Mouse (Mus musculus): Measurements from ENCODE around the gene Gabpb2.
A peak's percentile ranks its signal among the peaks of the same experiment; 100 is the strongest.
"Not testable (repeated sequence)": the region's sequence is repeated elsewhere in the genome, so short reads cannot be mapped to it uniquely, and the experiment has no call there.

Gene Gabpb2

DNA sequence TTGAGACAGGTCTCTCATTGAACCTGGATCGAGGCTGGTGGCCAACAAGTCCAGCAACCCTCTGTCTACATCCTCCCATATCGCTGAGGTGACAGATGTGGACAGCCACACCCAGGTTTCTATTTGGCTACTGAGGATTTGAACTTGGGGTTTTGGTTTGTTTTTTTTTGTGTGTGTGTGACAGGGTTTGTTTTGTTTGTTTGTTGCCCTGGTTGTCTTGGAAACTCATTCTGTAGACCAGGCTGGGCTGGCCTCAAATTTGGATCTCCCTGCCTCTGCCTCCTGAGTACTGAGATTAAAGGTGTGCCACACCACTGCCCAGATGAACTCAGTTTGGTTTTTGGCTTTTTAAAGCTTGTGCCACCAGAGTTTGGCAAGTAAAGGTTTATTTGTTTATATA lies 5.3 kb upstream of the Gabpb2 start:
- Histone ChIP-seq H3K27me3 (ENCODE audit: control insufficient read depth, insufficient read depth, low read length, poor library complexity, severe bottlenecking) (no peaks in the 10 kb centered on the region), H3K36me3 (ENCODE audit: control insufficient read depth, insufficient read depth, low read length, poor library complexity, severe bottlenecking) (peaks cover 5% of the 10 kb centered on the region)
- DNase-seq (ENCODE audit: low read depth, low spot score), result no peak

DNA sequence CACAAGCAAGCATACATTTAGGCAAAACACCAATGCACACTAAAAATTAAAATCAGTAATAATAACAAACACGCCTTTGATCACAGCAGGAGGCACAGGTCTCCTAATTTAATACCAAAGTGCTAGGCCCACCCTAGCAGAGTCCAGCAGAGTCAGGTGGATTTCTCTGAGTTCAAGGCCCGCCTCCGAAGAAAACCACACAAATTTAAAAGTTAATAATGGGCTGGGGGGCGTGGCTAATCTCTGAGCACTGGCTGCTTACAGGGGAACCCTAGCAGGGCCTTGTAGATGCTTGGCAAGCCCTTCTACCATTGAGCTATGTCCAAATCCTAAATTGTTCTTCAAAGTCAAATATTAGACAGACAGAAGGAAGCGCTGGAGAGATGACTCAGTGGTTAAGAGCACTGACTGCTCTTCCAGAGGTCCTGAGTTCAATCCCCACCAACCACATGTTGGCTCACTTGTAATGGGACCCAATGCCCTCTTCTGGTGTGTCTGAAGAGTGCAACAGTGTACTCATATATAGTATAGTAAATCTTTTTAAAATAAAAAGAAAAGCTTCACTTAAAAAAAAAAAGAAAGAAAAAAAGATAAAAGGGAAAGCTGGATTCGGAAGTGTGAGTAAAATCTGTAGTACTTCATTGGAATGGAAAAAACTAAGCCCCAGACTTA lies 886 bp upstream of the Gabpb2 start:
- Histone ChIP-seq H3K27me3 (ENCODE audit: control insufficient read depth, insufficient read depth, low read length, poor library complexity, severe bottlenecking) (no peaks in the 10 kb centered on the region), H3K36me3 (ENCODE audit: control insufficient read depth, insufficient read depth, low read length, poor library complexity, severe bottlenecking) (peaks cover 9% of the 10 kb centered on the region)
- DNase-seq (ENCODE audit: low read depth, low spot score), result peak; percentile 33

DNA sequence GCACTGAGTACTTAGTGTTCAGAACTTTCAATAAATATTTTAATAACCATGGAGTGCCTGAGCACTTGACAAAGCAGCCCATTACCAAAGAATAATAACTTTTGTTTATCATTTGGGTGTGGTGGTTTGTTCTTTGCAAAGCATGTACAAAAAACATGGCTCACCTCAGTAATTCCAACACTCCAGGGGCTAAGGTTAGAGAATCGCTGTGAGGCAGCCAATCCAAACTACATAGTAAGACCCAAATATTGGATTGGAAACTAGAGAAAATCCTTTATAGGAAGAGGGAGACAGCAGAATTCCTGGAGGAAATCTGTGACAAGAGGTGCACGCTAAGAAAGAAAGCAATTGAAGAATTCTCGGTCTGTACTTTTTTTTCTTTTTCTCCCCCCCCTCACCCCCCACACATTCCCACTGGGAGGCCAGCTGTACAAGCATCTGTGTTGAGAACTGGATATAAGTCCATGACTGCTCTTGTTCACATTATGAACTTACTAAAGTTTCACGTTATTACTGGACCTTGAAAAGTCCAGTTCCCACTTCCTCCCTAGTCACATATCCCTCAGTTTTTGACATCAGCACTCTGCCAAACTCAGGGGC lies 961 bp downstream of the Gabpb2 start:
- no peak for DNase-seq (ENCODE audit: low read depth, low spot score)
- Histone ChIP-seq H3K36me3 (ENCODE audit: control insufficient read depth, insufficient read depth, low read length, poor library complexity, severe bottlenecking) (peaks cover 8% of the 10 kb centered on the region), H3K27me3 (ENCODE audit: control insufficient read depth, insufficient read depth, low read length, poor library complexity, severe bottlenecking) (no peaks in the 10 kb centered on the region)

DNA sequence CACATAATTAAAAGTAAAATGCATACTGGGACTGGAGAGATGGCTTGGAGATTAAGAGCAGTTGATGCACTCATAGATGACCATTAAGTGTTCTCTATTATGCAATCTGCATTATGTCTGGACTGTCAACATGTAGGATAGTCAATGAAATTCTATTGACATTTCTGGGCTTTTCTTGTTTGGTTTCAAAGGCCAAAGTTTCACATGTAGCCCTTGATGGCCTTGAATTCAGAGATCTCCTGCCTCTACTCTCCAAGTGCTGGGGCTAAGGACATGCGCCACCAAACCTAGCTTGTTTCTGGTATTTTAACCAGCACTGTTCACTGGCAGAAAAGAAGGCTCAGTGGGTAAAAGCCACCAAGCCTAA lies 4.1 kb downstream of the Gabpb2 start:
- DNase-seq (ENCODE audit: low read depth, low spot score), result no peak
- Histone ChIP-seq H3K36me3 (ENCODE audit: control insufficient read depth, insufficient read depth, low read length, poor library complexity, severe bottlenecking) (peaks cover 10% of the 10 kb centered on the region; the same call in 1 of the 2 replicates), H3K27me3 (ENCODE audit: control insufficient read depth, insufficient read depth, low read length, poor library complexity, severe bottlenecking) (no peaks in the 10 kb centered on the region)

DNA sequence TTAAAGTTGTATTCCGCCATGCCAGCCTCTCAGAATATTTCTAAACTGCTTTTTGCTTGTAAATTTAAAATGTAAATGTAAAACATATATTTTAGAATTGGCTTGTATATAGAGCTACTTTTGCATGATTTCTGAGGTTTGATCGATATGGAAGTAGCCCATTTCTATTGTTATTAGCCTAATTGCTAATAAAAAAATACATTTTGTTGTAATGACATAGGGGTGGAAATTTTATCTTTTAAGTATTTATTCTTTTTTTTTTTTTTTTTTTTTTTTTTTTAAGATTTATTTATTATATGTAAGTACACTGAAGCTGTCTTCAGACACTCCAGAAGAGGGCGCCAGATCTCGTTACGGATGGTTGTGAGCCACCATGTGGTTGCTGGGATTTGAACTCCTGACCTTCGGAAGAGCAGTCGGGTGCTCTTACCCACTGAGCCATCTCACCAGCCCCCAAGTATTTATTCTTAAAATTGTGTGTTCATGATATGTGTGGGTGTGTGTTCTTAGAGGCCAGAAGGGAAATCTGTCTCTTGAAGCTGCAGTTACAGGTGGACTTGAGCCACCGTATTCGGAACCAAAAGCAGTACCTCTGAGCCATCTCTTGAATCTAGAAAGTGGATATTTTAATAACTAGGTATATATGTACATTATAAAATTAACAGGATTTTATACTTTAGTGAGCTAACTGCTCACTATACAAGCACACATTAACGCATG lies 4.7 kb downstream of the Gabpb2 start:
- H3K36me3 ChIP-seq (ENCODE audit: control insufficient read depth, insufficient read depth, low read length, poor library complexity, severe bottlenecking); DNase-seq (ENCODE audit: low read depth, low spot score); H3K27me3 ChIP-seq (ENCODE audit: control insufficient read depth, insufficient read depth, low read length, poor library complexity, severe bottlenecking): not testable (repeated sequence)

DNA sequence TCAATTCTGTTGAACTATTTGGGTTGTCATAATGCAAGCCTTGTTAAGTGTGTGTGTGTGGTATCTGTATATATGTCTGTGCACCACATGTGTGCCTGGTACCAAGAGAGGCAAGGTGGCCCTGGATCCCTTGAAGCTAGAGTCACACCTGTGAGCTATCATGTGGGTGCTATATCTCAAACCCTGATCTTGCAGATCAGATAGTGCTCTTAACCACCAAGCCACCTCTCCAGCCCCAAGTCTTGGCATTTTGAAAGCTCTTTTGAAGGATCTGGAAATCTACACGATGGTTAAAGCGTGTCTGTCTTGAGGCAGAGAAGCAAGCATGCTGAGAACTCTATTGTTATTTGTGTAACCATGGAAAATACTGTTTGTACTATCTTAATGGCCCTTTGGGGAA lies 7.1 kb downstream of the Gabpb2 start:
- H3K27me3 ChIP-seq (ENCODE audit: control insufficient read depth, insufficient read depth, low read length, poor library complexity, severe bottlenecking), result no peaks in the 10 kb centered on the region
- peaks cover 17% of the 10 kb centered on the region for H3K36me3 ChIP-seq (ENCODE audit: control insufficient read depth, insufficient read depth, low read length, poor library complexity, severe bottlenecking)
- DNase-seq (ENCODE audit: low read depth, low spot score), result no peak

DNA sequence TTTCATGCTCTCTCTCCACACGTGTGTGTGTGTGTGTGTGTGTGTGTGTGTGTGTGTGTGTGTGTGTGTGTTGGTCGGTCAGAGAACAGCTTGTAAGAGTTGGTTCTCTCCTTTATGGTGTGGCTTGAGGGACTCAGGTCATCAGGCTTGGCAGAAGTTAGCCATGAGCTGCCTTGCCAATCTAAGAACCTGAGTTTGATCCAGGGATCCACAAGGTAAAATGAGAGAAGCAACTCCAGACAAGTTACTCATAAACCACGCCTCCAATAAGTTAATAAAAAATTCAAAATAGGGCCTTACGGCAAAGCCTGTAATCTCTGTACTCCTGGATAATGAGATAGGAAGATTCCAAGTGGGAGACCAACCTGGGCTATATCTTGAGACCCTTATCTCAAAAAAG lies 9.4 kb downstream of the Gabpb2 start:
- Histone ChIP-seq H3K27me3 (ENCODE audit: control insufficient read depth, insufficient read depth, low read length, poor library complexity, severe bottlenecking) (no peaks in the 10 kb centered on the region), H3K36me3 (ENCODE audit: control insufficient read depth, insufficient read depth, low read length, poor library complexity, severe bottlenecking) (peaks cover 15% of the 10 kb centered on the region)
- DNase-seq (ENCODE audit: low read depth, low spot score), result no peak

DNA sequence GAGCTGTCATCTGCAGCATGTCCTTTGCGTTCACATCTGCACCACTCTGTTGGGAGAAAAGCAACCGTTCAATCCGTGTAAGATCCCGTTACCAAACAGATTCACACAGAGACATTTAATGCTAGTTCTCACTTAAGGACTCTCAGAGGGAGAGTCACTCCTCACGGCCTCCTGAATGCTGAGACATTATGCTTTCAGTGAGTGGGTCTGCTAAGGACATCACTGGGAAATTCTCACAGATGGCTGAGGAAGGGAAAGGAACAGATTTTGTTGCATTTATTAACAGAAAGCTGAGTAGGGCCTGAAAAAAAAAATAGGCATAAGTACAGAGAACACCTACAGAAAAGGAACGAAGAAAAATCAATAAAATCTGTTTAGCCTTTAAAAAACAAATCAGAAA lies 13.8 kb downstream of the Gabpb2 start:
- no peak for DNase-seq (ENCODE audit: low read depth, low spot score)
- Histone ChIP-seq H3K36me3 (ENCODE audit: control insufficient read depth, insufficient read depth, low read length, poor library complexity, severe bottlenecking) (peaks cover 22% of the 10 kb centered on the region), H3K27me3 (ENCODE audit: control insufficient read depth, insufficient read depth, low read length, poor library complexity, severe bottlenecking) (no peaks in the 10 kb centered on the region)

DNA sequence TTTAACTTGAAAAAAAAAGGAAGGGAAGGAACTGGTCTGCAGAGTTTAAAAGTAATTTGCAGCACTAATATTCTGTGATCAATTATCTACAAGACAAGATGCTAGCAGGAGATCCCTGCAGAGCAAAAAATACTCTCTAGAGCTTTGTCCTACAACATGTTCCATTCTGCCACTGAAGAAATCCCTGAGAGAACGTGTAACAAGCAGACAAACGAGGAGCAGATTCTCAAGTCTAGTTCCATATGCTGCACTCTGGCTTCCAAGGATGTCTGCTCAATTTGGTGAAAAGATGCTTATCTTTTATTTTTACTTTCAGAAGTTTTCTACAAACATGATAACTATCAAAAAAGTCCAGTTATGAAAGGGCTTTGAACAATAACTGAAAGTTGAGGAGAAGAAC lies 17.2 kb downstream of the Gabpb2 start:
- Histone ChIP-seq H3K36me3 (ENCODE audit: control insufficient read depth, insufficient read depth, low read length, poor library complexity, severe bottlenecking) (peaks cover 24% of the 10 kb centered on the region), H3K27me3 (ENCODE audit: control insufficient read depth, insufficient read depth, low read length, poor library complexity, severe bottlenecking) (no peaks in the 10 kb centered on the region)
- DNase-seq (ENCODE audit: low read depth, low spot score), result no peak

DNA sequence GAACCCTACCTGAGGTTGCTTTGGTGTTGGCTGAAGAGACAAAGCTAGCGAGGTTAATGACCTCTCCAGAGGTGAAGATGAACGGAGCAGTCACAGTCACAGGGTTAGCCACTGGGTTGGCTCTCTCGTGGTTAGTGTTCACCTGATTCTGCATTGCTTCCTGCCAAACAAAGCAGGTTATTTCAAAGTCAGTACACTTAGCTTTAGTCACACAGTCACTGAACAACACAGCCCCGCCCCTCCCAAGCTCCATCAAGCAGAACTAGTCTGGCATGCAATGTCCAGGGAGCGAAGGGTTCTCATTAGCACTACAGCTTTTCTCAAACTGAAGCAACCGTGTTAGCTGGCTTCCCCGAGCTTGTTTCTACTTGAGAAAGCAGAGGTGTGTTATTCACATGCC lies 17.6 kb downstream of the Gabpb2 start:
- no peak for DNase-seq (ENCODE audit: low read depth, low spot score)
- peaks cover 24% of the 10 kb centered on the region for H3K36me3 ChIP-seq (ENCODE audit: control insufficient read depth, insufficient read depth, low read length, poor library complexity, severe bottlenecking)
- no peaks in the 10 kb centered on the region for H3K27me3 ChIP-seq (ENCODE audit: control insufficient read depth, insufficient read depth, low read length, poor library complexity, severe bottlenecking)

DNA sequence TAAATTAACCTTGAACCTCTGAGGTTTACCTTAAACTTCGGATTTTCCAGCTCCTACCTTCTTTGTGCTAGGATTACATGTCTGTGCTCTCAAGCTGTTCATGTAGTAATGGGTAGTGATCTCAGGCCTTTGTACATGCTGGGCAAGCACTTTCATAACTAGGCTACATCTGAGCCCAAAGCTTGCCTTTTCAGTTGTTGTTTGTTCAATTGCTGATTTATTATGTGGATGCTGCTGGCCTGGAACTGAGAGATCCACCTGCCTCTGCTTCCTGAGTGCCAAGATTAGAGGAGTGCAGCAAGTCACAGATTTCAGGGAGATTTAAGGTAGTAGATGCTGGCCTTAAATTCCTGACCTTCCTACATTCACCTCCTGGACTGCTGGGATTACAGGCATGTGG lies 18.6 kb downstream of the Gabpb2 start:
- no peak for DNase-seq (ENCODE audit: low read depth, low spot score)
- Histone ChIP-seq H3K36me3 (ENCODE audit: control insufficient read depth, insufficient read depth, low read length, poor library complexity, severe bottlenecking) (peaks cover 26% of the 10 kb centered on the region), H3K27me3 (ENCODE audit: control insufficient read depth, insufficient read depth, low read length, poor library complexity, severe bottlenecking) (no peaks in the 10 kb centered on the region)

DNA sequence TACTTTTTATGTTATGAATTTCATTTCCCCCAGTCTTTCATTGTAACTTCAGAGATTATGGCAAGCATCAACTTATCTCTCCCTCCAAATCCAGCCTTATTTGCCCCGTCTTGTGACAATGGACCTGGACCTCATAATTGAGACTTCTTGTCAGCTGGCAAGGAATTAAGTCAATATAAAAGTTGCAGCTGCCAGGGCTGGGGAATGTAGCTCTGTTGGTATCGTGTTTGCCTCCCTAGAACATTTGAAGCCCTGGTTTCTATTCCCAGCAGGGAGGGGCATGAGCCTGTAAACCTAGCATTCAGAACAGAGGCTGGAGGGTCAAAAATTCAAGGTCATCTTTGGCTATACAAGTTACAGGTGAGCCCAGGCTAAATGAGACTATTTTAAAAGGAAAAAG lies 21.9 kb downstream of the Gabpb2 start:
- H3K36me3 ChIP-seq (ENCODE audit: control insufficient read depth, insufficient read depth, low read length, poor library complexity, severe bottlenecking), result peaks cover 21% of the 10 kb centered on the region
- H3K27me3 ChIP-seq (ENCODE audit: control insufficient read depth, insufficient read depth, low read length, poor library complexity, severe bottlenecking), result no peaks in the 10 kb centered on the region

DNA sequence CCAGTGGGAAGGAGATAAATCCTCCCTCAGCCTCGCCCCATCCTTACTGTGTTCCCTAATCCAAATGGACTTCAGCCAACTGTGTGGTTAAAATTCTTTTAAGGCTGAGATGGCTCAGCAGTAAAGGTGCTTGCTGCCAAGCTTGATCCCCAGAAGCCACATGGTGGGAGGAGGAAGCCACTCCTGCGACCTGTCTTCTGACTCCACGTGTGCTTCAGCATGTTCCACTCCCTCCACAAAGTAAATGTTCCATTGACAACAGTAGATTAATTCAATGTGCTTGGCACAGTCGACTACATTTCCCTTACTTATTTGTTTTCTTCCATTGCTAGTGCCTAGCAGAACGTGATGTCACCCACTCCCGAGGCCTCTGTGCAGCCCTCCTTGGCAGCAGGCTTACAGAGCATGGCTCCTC lies 23.0 kb downstream of the Gabpb2 start:
- DNase-seq (ENCODE audit: low read depth, low spot score), result no peak
- no peaks in the 10 kb centered on the region for H3K27me3 ChIP-seq (ENCODE audit: control insufficient read depth, insufficient read depth, low read length, poor library complexity, severe bottlenecking)
- H3K36me3 ChIP-seq (ENCODE audit: control insufficient read depth, insufficient read depth, low read length, poor library complexity, severe bottlenecking), result peaks cover 25% of the 10 kb centered on the region

More for the DNA sequence above, 21.9 kb downstream of the Gabpb2 start:
- DNase-seq (ENCODE audit: low read depth, low spot score), result no peak

DNA sequence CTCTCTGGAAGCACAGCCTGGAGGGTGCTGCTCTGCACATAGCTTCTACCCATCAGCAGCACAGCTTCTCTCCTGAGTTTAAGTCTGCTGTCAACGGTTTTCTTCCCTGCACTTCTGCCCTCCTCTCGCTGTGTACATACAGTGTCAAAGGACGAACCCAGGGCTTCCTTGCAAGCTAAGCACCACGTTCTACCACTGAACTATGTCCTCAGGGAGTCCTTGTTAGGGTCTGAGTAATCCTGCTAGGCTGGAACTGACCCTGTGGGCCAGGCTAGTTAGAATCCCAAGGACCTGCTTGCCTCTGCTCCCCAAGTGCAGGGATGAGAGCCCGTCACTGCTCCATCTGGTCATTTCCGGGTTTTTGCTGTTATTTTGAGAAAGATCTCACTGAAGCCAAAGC lies 30.8 kb downstream of the Gabpb2 start:
- H3K36me3 ChIP-seq (ENCODE audit: control insufficient read depth, insufficient read depth, low read length, poor library complexity, severe bottlenecking), result peaks cover 15% of the 10 kb centered on the region
- no peaks in the 10 kb centered on the region for H3K27me3 ChIP-seq (ENCODE audit: control insufficient read depth, insufficient read depth, low read length, poor library complexity, severe bottlenecking)
- no peak for DNase-seq (ENCODE audit: low read depth, low spot score)

DNA sequence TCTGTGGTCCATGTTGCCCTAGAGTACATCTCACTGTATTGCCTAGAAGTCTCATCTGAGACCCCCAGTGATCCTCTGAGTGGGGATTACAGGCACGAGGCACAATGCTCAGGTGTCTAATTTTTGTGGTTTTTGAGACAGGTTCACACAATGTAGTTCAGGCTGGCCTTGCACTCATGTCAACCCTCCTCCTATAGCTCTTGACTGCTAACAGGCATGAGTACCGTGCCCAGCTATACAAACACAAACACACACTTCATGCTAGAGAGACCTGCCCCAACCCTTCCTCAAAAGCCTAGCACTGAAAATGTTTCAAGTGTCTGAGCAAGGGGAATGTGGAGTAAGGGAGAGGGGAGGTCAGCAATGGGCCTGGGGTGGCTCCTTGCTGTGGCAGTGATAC lies 31.6 kb downstream of the Gabpb2 start:
- peaks cover 15% of the 10 kb centered on the region for H3K36me3 ChIP-seq (ENCODE audit: control insufficient read depth, insufficient read depth, low read length, poor library complexity, severe bottlenecking)
- no peak for DNase-seq (ENCODE audit: low read depth, low spot score)
- H3K27me3 ChIP-seq (ENCODE audit: control insufficient read depth, insufficient read depth, low read length, poor library complexity, severe bottlenecking), result no peaks in the 10 kb centered on the region
